Mouse (Mus musculus) natural killer cell, adult 2 months (primary cell): ENCODE data around the gene Spata13.
A peak's percentile ranks its signal among the peaks of the same experiment; 100 is the strongest.

Experiments used
- DNase-seq, 2 experiments: peaks; one replicate each; pipeline ENCODE4 v3.0.0; 2022; ENCODE audit warnings: low spot score in 2 of 2

Gene Spata13

GRCm38 (mm10) chr14:60747154-60747870 lies 113.5 kb downstream of the Spata13 start:
- no peak for DNase-seq

GRCm38 (mm10) chr14:60749880-60750279 lies 116.1 kb downstream of the Spata13 start:
- no peak for DNase-seq

GRCm38 (mm10) chr14:60751581-60751980 lies 117.8 kb downstream of the Spata13 start:
- no peak for DNase-seq

- DNase-seq: no peak
These were observed 119.3 kb downstream of the Spata13 start for GRCm38 (mm10) chr14:60752892-60753800.

DNA sequence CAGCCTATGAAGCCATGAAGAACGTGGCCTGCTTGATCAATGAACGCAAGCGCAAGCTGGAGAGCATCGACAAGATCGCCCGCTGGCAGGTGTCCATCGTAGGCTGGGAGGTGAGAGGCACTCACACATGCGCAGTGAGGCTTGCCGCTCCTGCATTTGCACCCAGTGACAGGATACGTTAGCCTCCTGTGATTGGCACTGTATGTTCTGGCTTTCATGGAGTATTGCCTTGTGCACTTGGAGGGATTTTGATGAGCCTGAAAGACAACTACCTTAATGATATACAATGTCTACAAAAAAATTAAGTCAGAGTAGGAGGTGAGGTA lies 120.0 kb downstream of the Spata13 start:
- no peak for DNase-seq

GRCm38 (mm10) chr14:60754656-60755055 lies 120.9 kb downstream of the Spata13 start:
- no peak for DNase-seq

DNA sequence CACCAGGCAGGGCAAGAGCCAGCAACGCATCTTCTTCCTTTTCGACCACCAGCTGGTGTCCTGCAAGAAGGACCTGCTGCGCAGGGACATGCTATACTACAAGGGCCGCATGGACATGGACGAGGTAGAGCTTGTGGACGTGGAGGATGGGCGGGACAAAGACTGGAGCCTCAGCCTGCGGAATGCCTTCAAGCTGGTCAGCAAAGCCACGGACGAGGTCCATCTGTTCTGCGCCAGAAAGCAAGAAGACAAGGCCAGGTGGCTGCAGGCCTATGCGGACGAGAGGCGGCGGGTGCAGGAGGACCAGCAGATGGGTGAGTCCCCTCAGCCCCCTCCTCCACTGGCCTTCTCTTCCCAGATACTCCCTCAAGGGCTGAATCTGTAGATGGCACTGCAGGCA lies 122.5 kb downstream of the Spata13 start:
- DNase-seq: no peak

GRCm38 (mm10) chr14:60757265-60757664 lies 123.5 kb downstream of the Spata13 start:
- no peak for DNase-seq

- DNase-seq: no peak
These were observed 123.9 kb downstream of the Spata13 start for GRCm38 (mm10) chr14:60757722-60758121.

GRCm38 (mm10) chr14:60759097-60759496 lies 125.3 kb downstream of the Spata13 start:
- no peak for DNase-seq

DNA sequence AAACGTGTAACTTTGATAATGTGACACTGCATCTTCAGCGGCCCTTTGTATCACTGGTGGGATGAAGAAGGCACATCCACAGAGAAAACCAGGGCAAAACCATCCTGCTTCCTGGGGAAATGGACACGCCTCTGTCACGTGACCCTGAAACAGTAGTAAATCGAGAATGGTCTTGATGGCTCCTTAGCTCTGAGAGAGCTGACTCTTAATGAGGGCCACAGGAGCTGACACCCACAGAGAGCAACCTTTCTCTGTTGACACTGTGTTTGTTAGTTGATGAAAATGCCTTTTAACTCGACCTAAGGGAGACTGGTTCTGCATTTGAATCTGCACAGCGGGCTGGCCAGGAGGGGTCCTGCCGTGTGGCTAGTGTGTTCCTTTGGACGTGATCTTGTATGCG lies 128.0 kb downstream of the Spata13 start:
- no peak for DNase-seq

DNA sequence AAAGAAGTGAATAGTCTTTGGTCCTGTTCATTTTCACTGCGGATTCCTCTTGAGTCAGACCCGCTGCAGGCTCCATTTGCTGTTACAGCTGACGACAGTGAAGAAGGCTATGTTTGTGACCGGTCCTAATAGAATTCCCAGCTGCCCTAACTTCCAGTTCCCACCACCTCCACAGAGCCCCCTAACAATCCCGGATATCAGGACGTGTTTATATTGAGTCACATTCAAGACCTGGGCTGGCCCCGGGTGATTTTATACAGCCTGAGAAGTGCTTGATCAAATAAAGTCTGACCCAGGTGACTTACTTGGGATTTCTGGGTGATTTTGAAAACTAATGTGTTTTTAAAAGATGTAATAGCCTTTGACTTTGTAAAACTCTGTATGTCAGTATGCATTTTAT lies 129.0 kb downstream of the Spata13 start:
- no peak for DNase-seq

DNA sequence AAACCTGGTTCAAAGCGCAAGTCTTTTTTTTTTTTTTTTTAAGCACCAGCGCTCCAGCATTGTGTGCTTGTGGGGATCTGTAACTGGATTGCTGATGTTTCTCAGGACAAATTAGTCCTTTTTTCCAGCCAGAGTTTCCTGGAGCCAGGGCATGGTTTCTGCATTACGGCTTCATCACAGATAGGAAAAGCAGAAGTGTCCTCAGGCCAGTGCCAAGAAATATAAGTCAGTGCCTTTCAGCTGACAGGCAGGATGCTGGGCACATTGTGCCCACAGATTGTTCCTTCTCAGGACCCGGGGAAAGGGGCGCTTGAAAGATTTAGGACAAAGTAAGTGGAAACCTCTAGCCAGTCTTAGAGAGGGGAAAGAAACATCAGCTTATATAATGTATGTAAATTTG lies 129.9 kb downstream of the Spata13 start:
- no peak for DNase-seq

- no peak for DNase-seq
These were observed 130.7 kb downstream of the Spata13 start for GRCm38 (mm10) chr14:60764526-60764925.

GRCm38 (mm10) chr14:60765025-60765424 lies 131.2 kb downstream of the Spata13 start:
- DNase-seq: no peak

- DNase-seq: no peak
These were observed 134.1 kb downstream of the Spata13 start, which contains the start of gene C1qtnf9 for GRCm38 (mm10) chr14:60767884-60768283. Gene C1qtnf9 (plus strand): TSS chr14:60768134.

DNA sequence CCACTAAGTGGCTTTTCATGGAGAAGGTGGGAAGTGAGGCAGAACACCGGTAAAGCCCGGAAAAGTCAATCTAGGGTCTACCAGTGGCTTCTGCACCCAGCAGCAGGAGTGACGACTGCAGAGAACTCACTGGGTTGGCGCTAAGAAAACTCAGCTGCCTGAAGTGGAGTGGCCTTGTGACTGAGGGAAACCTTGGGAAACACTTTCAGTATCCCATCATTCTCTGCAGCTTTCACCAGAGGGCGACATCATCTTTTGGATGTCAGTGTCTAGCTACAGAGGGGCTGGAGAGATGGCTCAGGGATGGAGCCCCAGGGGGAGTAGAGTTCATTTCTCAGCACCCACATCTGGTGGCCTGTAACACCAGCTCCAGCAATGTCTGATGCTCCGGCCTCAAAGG lies 135.5 kb downstream of the Spata13 start:
- no peak for DNase-seq

- no peak for DNase-seq
These were observed 136.8 kb downstream of the Spata13 start for GRCm38 (mm10) chr14:60770594-60770993.

- peak; percentile 64 to 79 for DNase-seq
These were observed 137.3 kb downstream of the Spata13 start for GRCm38 (mm10) chr14:60771057-60771456.

DNA sequence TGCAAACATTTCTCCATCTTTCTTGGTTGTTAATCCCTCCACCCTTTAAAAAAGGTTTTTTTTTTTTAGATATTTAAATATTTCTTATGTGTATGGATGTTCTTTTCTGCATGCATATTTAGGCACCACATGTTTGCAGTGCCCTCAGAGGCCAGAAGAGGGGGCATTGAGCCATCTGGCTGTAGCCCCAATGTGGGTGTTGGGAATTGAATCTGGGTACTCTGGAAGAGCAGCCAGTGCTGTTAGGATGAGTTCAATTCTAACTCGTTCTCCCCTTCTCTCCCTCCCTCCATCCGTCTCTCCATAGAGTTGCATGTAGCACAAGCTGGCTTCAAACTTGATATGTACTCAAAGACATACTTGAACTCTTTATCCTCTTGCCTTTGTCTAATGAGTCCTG lies 139.7 kb downstream of the Spata13 start:
- DNase-seq: no peak

- no peak for DNase-seq
These were observed 142.7 kb downstream of the Spata13 start for GRCm38 (mm10) chr14:60776521-60776920.

DNA sequence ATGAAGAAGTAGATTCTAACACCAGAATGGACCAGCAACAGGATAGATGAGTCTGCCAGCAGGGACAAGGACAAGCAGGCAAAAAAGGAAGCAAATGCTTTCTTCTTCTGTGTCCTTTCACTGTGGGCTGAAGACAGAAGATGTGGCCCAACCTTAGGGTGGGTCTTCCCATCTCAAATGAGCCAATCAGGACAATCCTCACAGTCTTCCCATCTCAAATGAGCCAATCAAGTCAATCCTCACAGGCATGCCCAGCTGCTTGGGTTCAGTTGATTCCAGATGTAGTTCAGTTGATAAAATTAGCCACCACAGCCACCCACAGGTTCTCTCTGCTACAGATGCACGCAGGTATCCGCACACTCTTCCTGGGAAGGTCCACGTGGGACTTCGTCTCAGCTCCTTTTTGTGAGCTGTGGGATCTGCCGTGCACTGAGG lies 143.7 kb downstream of the Spata13 start:
- no peak for DNase-seq

DNA sequence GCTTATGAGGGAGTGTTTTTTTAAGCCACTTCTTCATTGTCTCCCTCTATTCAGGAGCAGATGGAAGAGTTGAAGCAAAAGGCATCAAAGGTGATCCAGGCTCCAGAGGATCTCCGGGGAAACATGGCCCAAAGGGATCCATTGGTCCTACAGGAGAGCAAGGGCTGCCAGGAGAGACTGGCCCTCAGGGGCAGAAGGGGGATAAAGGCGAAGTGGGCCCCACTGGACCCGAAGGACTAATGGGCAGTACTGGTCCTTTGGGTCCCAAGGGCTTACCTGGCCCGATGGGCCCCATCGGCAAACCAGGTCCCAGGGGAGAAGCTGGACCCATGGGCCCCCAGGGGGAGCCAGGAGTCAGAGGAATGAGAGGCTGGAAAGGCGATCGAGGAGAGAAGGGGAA lies 145.4 kb downstream of the Spata13 start:
- no peak for DNase-seq
